Mouse (Mus musculus) 3134 (cell line): ENCODE results near the gene Usp1.
"Not testable (repeated sequence)": the region's sequence is repeated elsewhere in the genome, so short reads cannot be mapped to it uniquely, and the experiment has no call there.

ENCODE experiments used
- DNase-seq: peaks from one replicate; pipeline ENCODE4 v3.0.0-alpha.2; 2011; ENCODE audit warnings: low spot score; ENCODE audit not compliant: insufficient read length; ENCODE audit errors: extremely low read depth

The Usp1 gene

DNA sequence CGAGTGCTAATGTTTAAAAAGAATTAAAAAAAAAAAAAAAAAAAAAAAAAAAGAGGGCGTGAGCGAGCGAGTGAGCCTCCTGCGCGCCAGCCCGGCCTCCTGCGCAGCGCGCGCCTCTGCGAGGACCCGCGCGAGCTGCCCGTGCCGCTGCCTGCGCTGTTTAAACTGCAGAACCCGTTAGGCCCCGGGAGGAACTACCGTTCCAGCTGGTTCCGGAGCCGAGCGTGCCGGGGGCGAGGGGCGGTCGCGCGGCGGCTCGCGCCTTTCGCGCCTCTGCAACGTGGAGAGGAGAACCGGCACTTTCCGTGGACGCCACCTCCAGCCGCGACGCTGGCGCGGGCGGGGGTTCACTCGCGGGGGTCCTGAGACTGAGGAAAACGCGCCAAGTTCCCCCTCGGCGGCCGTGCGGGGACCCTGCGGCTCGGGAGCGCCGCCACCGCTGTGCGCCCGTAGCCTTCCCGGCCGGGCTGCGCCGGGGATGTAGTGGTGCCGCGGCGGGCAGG lies at the start of gene Usp1:
Usp1 (plus strand) TSS at position 243 of the 503 bp plus-strand sequence.
- DNase-seq = no peak

DNA sequence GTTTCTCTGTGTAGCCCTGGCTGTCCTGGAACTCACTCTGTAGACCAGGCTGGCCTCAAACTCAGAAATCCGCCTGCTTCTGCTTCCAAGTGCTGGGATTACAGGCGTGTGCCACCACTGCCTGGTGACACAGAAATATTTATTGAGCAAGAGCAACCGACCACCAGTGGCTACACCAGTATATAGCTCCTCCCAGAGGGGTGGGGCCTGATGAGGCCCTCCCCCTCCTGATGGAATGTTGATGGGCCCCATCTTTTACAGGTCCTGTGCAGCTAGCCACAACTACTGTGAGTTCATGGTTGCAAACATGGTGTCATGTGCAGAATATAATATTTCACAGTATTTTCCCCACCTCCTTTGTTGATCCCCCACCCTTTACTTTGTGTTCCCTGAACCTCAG lies 40.9 kb upstream of the Usp1 start:
- no peak for DNase-seq

DNA sequence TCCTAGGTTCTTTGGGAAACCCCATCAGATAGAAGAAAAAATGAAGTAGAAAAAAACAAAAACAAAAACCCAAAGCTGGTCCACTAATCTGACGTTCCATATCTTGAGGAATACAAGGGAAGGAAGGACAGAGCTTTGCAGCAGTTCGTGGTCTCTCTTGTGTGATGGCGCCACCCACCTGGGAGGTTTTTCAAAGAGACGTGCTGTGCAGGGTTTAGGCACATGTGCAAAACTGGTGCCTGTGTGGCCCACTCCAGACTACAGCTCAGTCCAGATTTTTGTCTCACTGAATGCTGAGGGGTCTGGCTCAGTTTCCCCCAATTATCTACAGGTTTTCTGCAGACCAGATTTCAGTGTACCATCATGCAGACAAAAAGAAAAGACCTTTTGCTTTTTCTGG lies 37.2 kb upstream of the Usp1 start:
- DNase-seq = no peak

DNA sequence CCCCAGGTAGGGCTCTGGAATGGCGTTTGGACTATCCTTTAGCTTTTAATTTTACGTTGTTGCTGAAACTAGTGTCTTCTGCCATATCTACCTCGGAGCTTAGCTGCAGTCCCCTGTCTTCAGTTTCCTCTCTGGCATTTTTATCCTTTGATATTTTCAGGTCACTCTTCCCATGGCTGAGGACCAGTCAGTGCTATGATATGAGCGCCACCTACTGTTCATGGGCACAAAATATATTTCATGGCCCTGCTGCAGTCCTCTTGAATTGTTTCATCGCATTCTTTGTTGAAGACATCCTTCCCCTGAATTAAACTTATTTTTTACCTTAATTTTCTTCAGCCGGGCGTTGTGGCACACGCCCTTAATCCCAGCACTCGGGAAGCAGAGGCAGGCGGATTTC lies 36.5 kb upstream of the Usp1 start:
- peak; percentile 5 for DNase-seq

DNA sequence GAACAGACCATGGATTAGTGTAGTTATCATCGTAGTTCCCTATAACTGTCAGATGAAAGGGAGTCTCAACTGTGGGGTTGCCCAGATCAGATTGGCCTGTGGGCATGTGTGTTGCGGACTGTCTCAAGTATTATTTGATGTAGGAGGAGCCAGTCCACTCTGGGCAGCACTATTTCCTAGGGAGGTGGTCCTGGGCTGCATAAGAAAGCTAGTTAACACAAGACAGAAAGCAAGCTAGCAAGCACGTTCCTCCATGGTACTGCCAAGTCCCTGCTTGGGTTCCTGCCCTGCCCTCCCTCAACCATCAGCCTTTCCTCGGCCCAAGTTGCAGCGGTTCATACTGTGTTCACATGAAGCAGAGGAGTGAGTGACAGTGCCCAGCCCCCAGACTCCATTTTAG lies 13.4 kb upstream of the Usp1 start:
- DNase-seq = no peak

DNA sequence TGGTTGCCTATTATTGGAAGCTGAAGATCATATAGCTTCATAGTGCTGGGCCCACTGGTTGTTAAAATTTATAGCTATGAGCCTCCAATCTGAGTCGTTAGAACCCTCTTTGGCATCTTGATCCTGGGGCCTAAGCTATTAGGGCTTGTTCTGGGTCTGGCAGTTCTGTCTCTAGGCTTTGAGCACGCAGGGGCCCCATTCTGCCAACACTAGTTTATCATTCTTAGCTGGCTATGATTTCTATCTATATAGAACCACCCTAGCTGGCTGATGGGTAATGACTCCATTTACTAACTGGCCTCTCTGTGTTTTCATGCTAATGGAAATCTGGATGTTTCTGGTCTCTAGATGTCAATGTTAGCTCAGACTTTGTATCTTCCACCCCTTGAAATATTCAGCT lies 5.9 kb upstream of the Usp1 start:
- DNase-seq = no peak

DNA sequence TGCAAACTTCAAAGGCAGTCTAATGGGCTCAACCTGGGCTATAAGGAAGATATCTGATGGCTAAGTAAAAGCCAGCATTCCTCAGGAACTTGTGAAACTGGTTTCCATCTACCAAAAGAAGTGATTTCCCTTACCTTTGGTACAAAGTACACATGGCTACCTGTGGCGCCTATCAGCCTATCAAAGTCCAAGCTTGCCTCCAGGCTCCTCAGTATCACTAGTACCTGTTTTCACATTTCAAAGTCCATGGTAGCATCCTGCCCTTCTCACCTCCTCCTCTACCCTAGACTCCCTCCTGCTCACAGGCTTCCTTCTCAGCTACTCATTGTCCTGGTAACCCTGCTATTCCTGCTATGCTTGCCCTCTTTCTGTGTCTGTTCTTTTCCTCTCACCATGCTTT lies 5.4 kb upstream of the Usp1 start:
- no peak for DNase-seq

DNA sequence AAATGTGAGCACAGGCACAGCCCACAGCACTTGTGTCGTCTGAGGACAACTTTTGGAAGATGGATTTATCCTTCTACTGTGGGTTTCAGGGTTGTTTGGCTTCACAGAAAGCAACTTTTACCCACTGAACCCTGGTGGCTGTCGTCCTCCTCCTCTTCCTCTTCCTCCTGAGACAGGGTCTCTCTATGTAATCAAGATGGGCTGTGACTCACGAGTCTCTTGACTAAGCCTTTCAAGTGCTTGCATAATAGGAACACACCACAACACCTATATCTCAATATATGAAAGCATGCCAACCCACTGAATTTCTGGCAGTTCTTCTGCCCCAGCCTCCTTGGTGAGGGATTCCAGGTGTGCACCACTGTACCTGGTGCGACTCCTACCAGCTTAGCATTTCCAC lies 2.7 kb upstream of the Usp1 start:
- DNase-seq = no peak

DNA sequence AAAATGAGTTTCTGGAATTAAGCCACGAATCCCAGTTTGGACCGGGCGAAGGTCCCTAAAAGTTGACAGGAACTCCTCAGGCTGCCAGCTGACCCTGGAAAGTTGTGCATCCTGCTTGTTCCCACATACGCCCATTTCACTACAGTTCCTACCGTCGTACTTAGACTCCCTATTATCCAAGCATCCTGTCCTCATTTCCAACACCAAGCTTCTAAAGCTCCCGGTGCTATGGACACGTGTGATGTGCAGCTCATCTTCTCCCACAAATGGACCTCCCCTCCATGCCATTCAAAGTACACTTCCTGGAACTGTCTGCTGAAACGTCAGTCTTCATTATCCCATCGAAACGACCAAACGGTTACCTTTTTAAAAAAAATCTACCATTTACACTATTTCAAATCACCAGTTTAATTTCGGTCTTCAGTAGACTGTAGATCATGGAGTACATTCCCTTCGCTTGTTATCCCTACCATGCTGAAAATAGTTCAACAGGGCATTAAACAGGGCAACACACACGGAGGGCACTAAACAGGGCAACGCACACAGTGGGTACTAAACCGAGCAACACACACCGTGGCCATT lies 1.5 kb upstream of the Usp1 start:
- no peak for DNase-seq

DNA sequence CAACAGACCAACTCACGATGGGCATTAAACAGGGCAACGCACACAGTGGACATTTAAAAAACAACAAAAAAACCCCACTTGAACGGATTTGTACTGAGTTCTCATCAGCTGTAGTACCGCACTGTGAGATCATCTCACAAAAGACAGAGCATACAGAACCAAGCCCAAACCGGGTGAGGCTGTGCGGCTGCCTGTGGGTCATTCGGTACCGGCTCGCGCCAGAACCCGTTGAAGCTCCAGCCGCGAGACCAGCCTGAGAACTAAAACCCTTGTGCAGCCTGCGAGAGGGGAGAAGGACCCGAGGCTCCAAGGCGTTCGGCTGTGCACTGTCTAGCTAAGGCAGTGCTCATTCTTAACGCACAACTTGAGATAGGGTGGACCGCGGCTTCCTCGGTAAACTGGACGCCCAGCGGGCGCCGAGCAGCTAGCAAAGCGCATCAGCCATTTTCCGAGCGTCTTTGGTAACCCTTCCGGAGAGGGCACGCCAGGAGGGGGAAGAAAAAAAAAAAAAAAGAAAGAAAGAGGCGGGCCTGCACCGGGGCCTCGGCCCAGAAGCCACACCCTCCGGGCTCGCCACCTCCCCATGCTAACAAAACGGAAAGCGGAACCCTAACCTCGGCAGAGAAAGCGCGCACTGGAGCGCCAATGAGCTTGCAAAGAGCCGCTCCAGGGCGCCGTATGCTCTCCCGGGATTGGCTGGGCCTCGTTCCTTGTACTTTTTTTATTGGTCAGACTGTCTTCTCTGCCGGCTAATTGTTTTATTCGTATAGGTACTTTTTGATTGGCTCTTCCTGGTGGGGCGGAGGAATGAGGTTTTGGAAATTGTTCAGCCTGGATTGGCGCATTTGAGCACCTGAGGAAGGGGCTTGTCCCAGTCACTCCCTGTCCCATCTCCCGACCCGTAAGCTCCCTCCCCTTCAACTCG lies 705 bp upstream of the Usp1 start:
- peak; percentile 95 for DNase-seq

DNA sequence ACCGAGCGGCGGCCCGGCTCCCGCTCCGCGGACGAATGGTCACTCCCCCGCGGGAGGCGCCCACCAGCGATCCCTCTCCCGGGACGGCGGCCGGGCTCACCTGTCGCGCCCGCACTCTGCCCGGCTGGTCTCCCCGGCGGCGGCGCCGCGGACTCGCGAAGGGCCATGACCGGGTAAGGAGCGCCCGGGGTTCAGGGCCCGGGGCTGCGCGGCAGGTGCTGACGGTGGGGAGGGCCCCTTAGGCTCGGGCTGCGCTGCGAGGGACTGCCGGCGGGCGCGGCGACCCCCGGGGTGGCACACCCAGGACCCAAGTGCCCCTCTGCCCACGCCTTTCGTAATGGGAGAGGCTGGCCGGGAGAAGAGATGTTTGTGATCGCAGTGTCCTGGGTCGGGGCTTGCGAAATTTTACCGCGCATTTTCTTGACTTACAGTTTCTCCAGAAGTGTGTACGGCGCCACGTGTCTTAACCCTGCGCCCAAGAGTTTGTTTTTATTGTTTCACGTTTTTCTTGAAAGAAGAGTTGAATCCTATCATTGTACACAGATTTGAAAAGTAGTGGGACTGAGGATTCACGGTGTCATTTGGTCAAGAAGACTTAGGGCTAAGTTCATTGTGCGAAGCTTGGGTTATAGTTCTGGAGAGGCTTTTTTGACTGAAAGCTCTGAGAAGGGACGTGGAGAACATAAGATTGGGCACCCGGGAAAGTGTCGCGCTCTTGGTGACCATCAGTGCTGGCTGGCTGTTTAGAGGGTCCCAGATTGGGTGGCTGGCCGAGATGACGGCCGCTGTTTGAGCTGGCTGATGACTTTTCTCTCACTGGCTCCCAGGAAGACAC lies 678 bp downstream of the Usp1 start:
- peak; percentile 64 for DNase-seq

DNA sequence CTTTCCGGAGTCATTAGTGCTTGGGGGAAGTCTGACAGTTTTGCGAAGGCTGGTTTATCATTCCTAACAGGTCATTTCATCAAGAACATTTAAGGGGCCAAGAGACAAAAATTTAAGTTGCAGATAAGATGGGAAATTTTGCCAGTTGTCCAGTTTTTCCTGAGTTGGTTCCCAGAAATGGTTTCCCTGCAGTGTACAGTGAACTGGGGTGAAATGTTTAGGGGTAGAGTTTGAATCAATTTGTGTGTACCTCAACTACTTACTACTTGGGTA lies 1.2 kb downstream of the Usp1 start:
- no peak for DNase-seq

DNA sequence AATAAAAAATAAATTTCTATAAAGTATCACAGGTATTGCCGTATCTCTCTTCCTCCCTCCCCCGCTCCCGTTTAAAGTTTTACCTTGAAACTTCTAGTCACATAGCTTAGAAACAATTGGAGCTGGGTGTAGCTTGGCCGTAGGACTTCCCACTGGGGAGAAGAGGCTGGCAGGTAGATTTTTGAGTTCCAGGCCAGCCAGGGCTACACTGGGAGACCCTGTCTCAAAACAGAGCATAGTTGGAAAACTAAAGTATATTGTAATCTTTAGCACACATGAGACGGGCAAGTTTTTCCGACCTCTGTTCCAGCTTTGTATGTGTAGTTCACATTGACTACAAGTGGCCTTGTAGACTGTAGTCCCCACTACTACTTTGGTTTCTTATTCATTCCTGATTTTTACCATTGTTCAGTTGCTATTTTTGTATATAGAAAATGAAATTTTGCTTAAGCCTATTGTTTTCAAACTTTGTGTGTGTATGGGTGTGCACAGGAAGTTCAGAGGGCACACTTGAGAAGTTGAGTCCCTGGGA lies 1.7 kb downstream of the Usp1 start:
- DNase-seq = no peak

DNA sequence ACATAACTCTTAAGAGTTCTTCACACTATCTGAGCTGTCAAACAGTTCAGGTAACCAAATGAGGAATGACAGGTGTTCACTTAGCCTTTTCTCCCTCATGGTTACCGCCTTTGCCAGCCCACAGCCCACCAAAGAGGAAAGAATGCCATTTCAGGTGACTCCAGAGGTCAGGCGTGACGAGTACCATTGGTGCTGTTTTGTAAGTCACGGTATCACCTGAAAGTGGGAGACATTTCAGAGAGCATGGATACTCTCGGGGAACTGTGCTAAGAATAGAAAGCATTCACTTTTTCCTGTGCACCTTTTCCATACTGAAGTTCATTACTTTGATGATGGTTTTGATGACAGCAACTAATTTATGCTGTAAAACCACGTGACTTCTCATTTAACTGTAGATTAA lies 12.4 kb downstream of the Usp1 start:
- DNase-seq = no peak

DNA sequence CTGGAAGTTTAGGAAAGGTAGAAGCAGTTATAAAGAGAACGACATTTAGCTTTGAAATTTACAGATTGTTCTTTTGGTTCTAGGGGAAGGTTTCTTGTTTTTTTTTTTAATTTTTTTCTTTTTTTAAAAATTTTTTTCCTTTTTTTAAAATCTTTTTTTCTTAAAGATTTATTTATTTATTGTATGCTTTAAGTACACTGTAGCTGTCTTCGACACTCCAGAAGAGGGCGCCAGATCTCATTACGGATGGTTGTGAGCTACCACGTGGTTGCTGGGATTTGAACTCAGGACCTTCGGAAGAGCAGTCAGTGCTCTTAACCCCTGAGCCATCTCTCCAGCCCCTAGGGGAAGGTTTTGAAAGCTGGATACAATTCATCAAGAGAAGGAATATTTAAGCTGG lies 14.6 kb downstream of the Usp1 start:
- DNase-seq = not testable (repeated sequence)

DNA sequence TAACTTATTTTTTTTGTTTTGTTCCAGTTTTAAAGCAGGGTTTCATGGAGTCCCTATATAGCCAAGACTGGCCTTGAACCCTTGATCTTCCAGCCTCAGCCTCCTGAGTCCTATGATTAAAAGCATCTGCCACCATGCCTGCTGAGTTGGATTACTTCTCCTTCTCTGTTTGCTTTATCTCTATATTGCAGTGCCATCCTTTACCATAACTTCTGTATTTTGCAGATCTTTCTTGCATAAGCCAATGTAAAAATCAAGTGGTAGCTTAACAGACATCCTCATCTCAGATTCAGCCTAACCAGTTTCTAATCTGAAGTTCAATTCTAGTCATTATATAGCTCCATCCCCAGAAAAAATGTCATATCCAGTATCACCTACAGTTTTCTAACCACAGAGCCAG lies 27.0 kb downstream of the Usp1 start:
- DNase-seq = no peak

DNA sequence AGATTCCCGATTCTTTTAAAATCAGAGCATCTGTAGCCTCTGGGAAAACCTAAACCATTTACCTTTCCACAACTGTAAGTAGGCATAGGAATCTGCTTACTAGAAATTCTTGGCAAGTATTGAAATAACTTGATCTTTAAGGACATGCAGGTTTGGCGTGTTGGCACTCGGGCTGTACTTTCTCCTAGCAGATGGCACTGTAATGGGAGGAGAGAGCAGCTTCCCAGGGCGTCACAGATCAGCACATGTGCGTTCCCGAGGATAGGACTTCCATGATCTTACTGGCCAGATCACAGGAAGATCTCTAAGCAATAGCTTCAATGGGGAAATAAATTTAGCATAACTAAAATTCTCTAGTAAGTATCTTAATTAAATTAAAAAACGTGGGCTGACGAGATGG lies 32.4 kb downstream of the Usp1 start:
- no peak for DNase-seq

DNA sequence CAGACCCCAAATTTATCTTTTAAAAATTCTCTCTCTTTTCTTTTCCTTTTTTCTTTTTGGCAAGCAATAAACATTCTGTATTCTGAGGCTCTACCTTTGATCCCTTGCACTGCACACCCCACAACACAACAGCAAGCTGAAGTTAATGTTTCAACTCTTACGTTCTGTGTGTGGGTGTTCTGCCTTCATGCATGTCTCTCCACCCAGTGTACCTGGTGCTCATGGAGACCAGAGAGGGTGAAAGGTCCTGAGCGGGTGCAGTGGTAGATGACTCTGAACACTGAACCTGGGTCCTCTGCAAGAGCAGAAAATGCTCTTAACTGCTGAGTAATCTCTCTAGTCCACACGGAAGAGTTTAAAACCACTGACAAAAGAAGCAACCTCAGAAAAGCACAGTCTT lies 36.6 kb downstream of the Usp1 start:
- no peak for DNase-seq

DNA sequence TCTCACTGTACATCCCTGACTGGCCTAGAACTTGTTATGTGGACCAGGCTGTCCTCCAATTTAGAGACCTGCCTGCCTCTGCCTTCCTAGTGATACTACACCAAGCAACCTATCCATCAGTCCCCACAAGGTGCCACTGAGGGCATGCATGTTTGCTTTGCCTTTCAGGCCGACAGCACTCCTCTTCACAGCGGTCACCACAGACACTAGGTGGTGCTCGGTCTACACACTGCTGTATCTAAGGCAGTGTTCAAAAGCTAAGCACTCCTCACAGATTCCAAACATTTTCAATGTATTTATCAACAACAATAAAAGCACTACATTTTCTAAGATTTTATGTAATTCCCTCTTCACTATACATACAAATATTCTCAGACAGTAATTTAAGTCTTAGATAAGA lies 46.3 kb downstream of the Usp1 start:
- DNase-seq = no peak

DNA sequence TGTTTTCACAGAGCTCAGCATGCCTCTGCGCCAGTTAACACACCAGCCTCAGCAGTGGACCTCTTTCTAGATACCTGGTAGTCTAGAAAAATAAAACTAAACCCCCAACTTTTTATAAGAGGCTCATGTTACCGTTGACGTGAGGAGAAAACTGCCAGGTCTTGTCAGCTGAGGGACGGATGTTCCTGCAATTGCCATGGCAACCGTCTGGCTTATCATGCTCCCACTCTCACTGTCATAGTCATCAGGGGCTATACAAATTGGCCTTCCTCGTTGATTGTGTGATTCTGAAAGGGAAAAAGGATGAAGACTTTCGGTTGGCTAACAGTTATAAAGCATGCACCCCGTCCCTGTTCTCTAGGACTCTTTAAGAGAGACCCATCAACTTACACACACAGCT lies 52.1 kb downstream of the Usp1 start:
- no peak for DNase-seq

DNA sequence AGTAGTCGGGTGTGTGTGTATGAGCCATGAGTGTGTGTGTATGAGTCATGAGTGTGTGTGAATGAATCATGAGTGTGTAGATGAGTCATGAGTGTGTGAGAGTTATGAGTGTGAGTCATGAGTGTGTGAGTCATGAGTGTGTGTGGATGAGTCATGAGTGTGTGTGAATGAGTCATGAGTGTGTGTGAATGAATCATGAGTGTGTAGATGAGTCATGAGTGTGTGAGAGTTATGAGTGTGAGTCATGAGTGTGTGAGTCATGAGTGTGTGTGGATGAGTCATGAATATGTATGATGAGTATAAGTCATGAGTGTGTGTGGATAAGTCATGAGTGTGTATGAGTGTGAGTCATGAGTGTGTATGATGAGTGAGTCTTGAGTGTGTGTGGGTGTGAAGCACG lies 54.7 kb downstream of the Usp1 start:
- DNase-seq = peak; percentile 24
